Mouse (Mus musculus): ENCODE data around the gene Tmco1. TPM values are rescaled to one million over a fixed set of nuclear protein-coding genes. Genes with fewer than 3 reads are reported as not detected.

Tmco1 gene
- polyA plus RNA-seq, 1 experiment from 2014 or later: 69.9 TPM

DNA sequence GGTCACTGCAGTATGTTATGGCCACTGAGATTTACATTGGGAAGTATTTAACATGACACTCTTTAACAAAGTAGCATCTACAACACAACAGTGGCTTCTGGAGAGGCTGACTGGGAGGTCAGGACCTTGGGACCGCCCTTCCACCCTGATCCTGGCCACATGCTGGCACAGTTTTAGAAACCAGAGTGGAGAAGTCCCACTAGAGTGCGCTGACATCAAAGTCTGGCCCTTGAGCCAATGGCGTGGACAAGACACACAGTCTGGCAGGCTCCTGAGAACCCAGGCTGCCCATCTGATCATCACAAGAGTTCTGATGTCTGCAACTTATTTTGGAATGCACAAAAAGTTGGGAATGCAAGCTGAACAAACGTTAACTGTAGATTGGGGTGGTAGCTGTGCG, 71.6 kb downstream of the Tmco1 start:
- ATAC-seq (ENCODE audit: extremely low read depth, insufficient number of reproducible peaks, low FRiP score, low TSS enrichment): no peak
- no peak overlapping the region for H3K27ac ChIP-seq (replicated peaks)
- no peak overlapping the region for H3K4me3 ChIP-seq
- H3K9ac ChIP-seq: no peak overlapping the region
- H3K4me2 ChIP-seq: no peak overlapping the region
- 65% methylated on average over 5 of the region's 5 CpGs for WGBS
- H3K36me3 ChIP-seq: peaks cover 24% of the 10 kb centered on the region
- H3K9me3 ChIP-seq: no peaks in the 10 kb centered on the region
- peaks cover 23% of the 10 kb centered on the region for H3K4me1 ChIP-seq
- H3K27me3 ChIP-seq (replicated peaks): no peaks in the 10 kb centered on the region

DNA sequence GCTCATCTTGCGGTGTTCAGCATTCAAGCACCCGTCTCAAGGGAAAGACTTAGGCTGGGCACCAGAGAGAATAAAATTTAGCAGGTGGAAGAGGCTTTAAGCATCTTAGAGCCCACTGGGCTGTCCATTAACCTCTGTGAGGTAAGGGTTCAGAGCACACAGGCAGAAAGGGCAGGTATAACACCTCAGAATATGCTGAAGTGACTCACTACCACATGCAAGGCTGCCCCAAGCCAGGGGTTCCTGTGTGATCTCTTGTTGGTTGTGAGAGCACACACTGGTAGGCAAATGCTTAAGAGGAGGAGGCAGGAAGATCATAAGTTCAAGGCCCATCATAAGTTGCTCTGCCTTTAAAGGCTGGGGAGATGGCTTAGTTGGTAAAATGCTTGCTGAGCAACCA, 72.0 kb downstream of the Tmco1 start:
- Histone ChIP-seq H3K4me1 (peaks cover 26% of the 10 kb centered on the region), H3K27me3 (replicated peaks) (no peaks in the 10 kb centered on the region), H3K4me2 (no peak overlapping the region), H3K9ac (no peak overlapping the region), H3K27ac (replicated peaks) (no peak overlapping the region), H3K4me3 (no peak overlapping the region), H3K9me3 (no peaks in the 10 kb centered on the region), H3K36me3 (peaks cover 24% of the 10 kb centered on the region)
- ATAC-seq (ENCODE audit: extremely low read depth, insufficient number of reproducible peaks, low FRiP score, low TSS enrichment): no peak
- 83% methylated on average over 2 of the region's 2 CpGs for WGBS

DNA sequence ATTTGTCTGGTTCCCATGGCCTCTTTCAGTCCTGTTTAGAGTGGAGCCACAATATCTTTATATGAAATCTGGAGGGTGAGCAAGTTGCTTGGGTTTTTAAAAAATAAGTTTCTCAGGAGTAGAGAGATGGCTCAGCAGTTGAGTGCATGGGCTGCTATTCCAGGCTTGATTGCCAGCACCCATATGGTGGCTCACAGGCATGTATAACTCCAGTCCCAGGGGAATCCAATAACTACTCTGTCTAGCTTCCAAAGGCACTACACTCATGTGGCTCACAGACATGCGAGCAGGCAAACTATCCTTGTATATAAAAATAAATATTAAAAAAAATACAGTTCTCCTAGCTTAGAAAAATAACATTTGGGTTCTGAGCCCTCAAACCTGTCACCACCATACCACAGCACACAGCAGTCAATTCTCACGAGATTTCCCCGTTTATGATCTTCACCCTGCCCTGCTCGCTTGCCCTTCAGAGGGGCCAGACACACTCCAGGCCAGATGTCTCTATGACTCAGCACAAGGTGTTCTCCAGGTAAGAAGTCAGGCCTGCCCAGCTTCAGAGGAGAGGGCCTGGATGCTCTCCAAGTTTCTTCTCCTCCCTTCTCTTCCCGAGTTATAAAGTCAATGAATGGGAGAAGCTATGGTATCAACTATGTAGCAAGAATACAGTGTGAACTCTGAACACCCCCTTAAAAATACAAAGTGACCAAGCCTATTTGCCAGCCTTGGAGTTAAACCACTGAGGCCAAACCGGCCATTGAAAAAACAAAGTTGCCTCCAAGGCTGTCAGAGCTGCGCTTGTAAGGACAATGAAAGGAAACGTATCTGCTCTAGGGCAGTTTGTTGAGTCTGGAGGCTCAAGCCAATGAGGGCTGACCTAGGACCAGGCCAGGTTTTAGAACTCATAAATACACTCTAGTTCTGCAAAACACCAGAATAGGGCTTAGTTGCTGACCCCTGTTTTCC, 73.2 kb downstream of the Tmco1 start:
- H3K4me3 ChIP-seq: no peak overlapping the region
- no peaks in the 10 kb centered on the region for H3K27me3 ChIP-seq (replicated peaks)
- 66% methylated on average over 8 of the region's 8 CpGs for WGBS
- no peaks in the 10 kb centered on the region for H3K9me3 ChIP-seq
- ATAC-seq (ENCODE audit: extremely low read depth, insufficient number of reproducible peaks, low FRiP score, low TSS enrichment): no peak
- H3K9ac ChIP-seq: no peak overlapping the region
- peaks cover 17% of the 10 kb centered on the region for H3K36me3 ChIP-seq
- H3K4me2 ChIP-seq: no peak overlapping the region
- peaks cover 32% of the 10 kb centered on the region for H3K4me1 ChIP-seq
- H3K27ac ChIP-seq (replicated peaks): no peak overlapping the region

DNA sequence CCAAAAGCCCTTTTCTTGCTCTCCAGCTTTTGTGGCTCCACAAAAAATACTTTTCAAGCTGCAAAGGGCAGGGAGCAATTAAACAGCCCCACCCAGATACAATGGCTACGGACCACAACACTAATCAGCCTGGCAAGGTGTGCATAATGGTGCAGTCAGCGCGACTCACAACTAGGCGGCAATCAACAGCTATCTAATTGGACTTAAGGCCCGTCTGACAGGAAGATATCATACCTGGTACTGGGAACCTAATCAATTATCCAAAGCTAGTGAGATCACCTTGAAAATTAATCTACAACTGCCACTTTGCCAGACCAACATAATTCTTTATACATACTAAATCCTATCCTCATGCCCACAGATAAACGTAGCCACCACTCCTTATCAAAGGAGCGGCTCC, 74.1 kb downstream of the Tmco1 start:
- Histone ChIP-seq H3K36me3 (peaks cover 7% of the 10 kb centered on the region), H3K9ac (no peak overlapping the region), H3K27me3 (replicated peaks) (no peaks in the 10 kb centered on the region), H3K4me2 (no peak overlapping the region), H3K9me3 (no peaks in the 10 kb centered on the region), H3K27ac (replicated peaks) (no peak overlapping the region), H3K4me3 (no peak overlapping the region), H3K4me1 (peaks cover 37% of the 10 kb centered on the region)
- no peak for ATAC-seq (ENCODE audit: extremely low read depth, insufficient number of reproducible peaks, low FRiP score, low TSS enrichment)
- 82% methylated on average over 7 of the region's 7 CpGs for WGBS

DNA sequence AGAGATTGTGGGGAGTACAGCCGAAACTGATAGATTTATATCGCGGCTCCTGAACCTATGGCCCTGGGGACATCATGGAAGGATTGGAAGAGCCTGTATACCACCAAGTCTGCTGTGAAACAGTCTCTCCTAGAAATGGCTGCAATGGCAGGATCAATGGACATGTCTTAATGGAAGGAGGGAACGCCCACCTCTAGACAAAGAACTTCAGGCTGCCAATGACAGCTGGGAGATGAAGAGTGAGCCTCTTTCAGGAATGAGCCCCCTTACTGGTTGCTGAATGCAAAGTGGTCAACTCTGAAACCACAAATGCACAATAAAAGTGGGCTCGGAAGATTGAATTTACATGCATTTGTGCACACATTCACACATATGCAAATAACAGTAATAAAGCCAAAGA, 74.6 kb downstream of the Tmco1 start:
- H3K9ac ChIP-seq: no peak overlapping the region
- 79% methylated on average over 5 of the region's 5 CpGs for WGBS
- ATAC-seq (ENCODE audit: extremely low read depth, insufficient number of reproducible peaks, low FRiP score, low TSS enrichment): no peak
- no peak overlapping the region for H3K27ac ChIP-seq (replicated peaks)
- H3K4me3 ChIP-seq: no peak overlapping the region
- peak overlapping the region; percentile 27 for H3K4me2 ChIP-seq
- 0 out of 2 replicates have a peak, but pooled peaks cover 2% of the 10 kb centered on the region for H3K36me3 ChIP-seq
- peaks cover 37% of the 10 kb centered on the region for H3K4me1 ChIP-seq
- H3K27me3 ChIP-seq (replicated peaks): no peaks in the 10 kb centered on the region
- no peaks in the 10 kb centered on the region for H3K9me3 ChIP-seq

DNA sequence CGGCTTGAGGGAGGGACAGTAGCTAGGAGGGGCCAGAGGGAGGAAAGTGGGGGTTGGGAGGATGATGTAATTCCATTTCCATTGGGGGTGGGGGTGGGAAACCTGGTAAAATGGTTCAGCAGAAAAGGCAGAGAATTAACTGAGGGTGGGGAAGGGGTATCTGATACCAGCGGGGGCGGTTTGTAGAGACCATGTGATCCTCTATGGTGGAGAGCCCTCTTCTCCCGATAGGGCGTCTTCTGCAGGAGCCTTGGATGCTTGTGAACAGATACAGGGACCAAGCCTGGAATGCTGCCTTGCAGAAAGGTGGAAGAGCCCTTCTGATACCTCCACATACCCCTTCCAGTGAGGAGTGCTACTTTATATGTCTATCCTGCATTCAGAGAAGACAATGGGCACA, 75.0 kb downstream of the Tmco1 start:
- no peak for ATAC-seq (ENCODE audit: extremely low read depth, insufficient number of reproducible peaks, low FRiP score, low TSS enrichment)
- H3K27me3 ChIP-seq (replicated peaks): no peaks in the 10 kb centered on the region
- no peak overlapping the region for H3K27ac ChIP-seq (replicated peaks)
- H3K4me1 ChIP-seq: peaks cover 37% of the 10 kb centered on the region
- H3K9ac ChIP-seq: no peak overlapping the region
- no peaks in the 10 kb centered on the region for H3K36me3 ChIP-seq
- 77% methylated on average over 5 of the region's 5 CpGs for WGBS
- no peak overlapping the region for H3K4me3 ChIP-seq
- H3K4me2 ChIP-seq: peak overlapping the region; percentile 27; the same call in 1 of the 2 replicates
- no peaks in the 10 kb centered on the region for H3K9me3 ChIP-seq

Small RNAs within 50 kb of the gene (microRNA-seq; reads per million reads assigned to microRNA genes)
- gene Gm25911 (not detected), gene Mir6347 (not detected)

Other genes with a start within 250 kb of the Tmco1 start
- 46.8 and 50.9 TPM in 2 replicates for gene Uck2, start 23.1 kb upstream of the Tmco1 start, polyA plus RNA-seq (2015; fragmentation: Nextera tagmentation; extraction: Ambion mirVana)
- gene Aldh9a1, start 41.6 kb downstream of the Tmco1 start, polyA plus RNA-seq (2015; fragmentation: Nextera tagmentation; extraction: Ambion mirVana): 28.0 and 28.4 TPM in 2 replicates
- gene Mgst3, start 85.5 kb downstream of the Tmco1 start, polyA plus RNA-seq (2015; fragmentation: Nextera tagmentation; extraction: Ambion mirVana): 120 and 145 TPM in 2 replicates
- 0.29 TPM in 2 replicates for gene Lrrc52, start 158.4 kb downstream of the Tmco1 start, polyA plus RNA-seq (2015; fragmentation: Nextera tagmentation; extraction: Ambion mirVana)

Measured in heart, embryonic 13.5 days (tissue).